Mouse (Mus musculus) midbrain, embryonic 15.5 days (tissue): ENCODE data around the gene Tbrg1. TPM values are rescaled to one million over a fixed set of nuclear protein-coding genes. Genes with fewer than 3 reads are reported as not detected.

Experiments
- ATAC-seq: fragments of 200-750 bp; cut with Nextera tagmentation; replicated peaks from 2 replicates; pipeline ENCODE4 v1.8.0; 2017; ENCODE audit warnings: moderate TSS enrichment
- H3K27ac ChIP-seq: fragments of 300-500 bp; sonication (generic); 2 replicates; pipeline ENCODE4 v1.5.1; 2015; ENCODE audit warnings: mild to moderate bottlenecking, inconsistent platforms
- H3K27me3 ChIP-seq: fragments of 300-500 bp; sonication (generic); replicated peaks from 2 replicates; pipeline ENCODE4 v1.6.1; 2015; ENCODE audit warnings: inconsistent platforms
- H3K36me3 ChIP-seq: fragments of 300-500 bp; sonication (generic); replicated peaks from 2 replicates; pipeline ENCODE4 v1.6.1; 2015; ENCODE audit warnings: inconsistent platforms
- H3K4me1 ChIP-seq: fragments of 300-500 bp; sonication (generic); 2 replicates; pipeline ENCODE4 v1.6.1; 2015; ENCODE audit warnings: inconsistent platforms
- H3K4me2 ChIP-seq: fragments of 300-500 bp; sonication (generic); 2 replicates; pipeline ENCODE4 v1.6.1; 2015; ENCODE audit warnings: inconsistent platforms, mild to moderate bottlenecking, moderate library complexity
- H3K4me3 ChIP-seq: fragments of 300-500 bp; sonication (generic); 2 replicates; pipeline ENCODE4 v1.5.1; 2015; ENCODE audit warnings: mild to moderate bottlenecking, inconsistent platforms
- H3K9ac ChIP-seq: fragments of 300-500 bp; sonication (generic); 2 replicates; pipeline ENCODE4 v1.6.1; 2015; ENCODE audit warnings: mild to moderate bottlenecking, inconsistent platforms
- H3K9me3 ChIP-seq: fragments of 300-500 bp; sonication (generic); 2 replicates; pipeline ENCODE4 v1.6.1; 2016; ENCODE audit warnings: inconsistent platforms
- WGBS: fragments of 180-500 bp; shearing (Covaris S2); methylation state at CpG from one replicate; pipeline ENCODE4 v1.1.7; 2015; ENCODE audit warnings: mixed read lengths; 5-methylcytosine and 5-hydroxymethylcytosine counted together
- polyA plus RNA-seq: library from polyadenylated mRNA; unstranded; fragments of >200 nt; fragmentation: Nextera tagmentation; extraction: Ambion mirVana; gene quantifications from 2 replicates; pipeline ENCODE4 v1.2.1, GENCODE M21; 2015

Tbrg1 gene
- polyA plus RNA-seq, 1 experiment from 2014 or later: 92.9 TPM

GRCm38 (mm10) chr9:37627263-37627662 lies 29.8 kb downstream of the Tbrg1 start:
- Histone ChIP-seq H3K36me3 (no peaks in the 10 kb centered on the region), H3K27me3 (no peaks in the 10 kb centered on the region), H3K4me1 (peaks cover 26% of the 10 kb centered on the region), H3K4me2 (no peak overlapping the region), H3K9ac (no peak overlapping the region), H3K9me3 (no peaks in the 10 kb centered on the region), H3K27ac (no peak overlapping the region), H3K4me3 (no peak overlapping the region)
- WGBS: 90% methylated on average over 1 of the region's 1 CpGs
- no peak for ATAC-seq

- peaks cover 26% of the 10 kb centered on the region for H3K4me1 ChIP-seq
- H3K4me2 ChIP-seq: peak overlapping the region; percentile 40
- ATAC-seq: peak; percentile 58
- no peaks in the 10 kb centered on the region for H3K27me3 ChIP-seq
- no peaks in the 10 kb centered on the region for H3K36me3 ChIP-seq
- WGBS: 7% methylated on average over 3 of the region's 3 CpGs
- H3K9me3 ChIP-seq: no peaks in the 10 kb centered on the region
- peak overlapping the region; percentile 1; the same call in 1 of the 2 replicates for H3K4me3 ChIP-seq
- no peak overlapping the region for H3K9ac ChIP-seq
- peak overlapping the region; percentile 83 for H3K27ac ChIP-seq
Observed at GRCm38 (mm10) chr9:37626103-37626567, 31.0 kb downstream of the Tbrg1 start.

GRCm38 (mm10) chr9:37625641-37626040 lies 31.5 kb downstream of the Tbrg1 start:
- ATAC-seq: peak; percentile 93
- peak overlapping the region; percentile 40 for H3K4me2 ChIP-seq
- H3K4me3 ChIP-seq: peak overlapping the region; percentile 1; the same call in 1 of the 2 replicates
- H3K27me3 ChIP-seq: no peaks in the 10 kb centered on the region
- H3K9me3 ChIP-seq: no peaks in the 10 kb centered on the region
- no peaks in the 10 kb centered on the region for H3K36me3 ChIP-seq
- H3K9ac ChIP-seq: peak overlapping the region; percentile 13; the same call in 1 of the 2 replicates
- H3K27ac ChIP-seq: peak overlapping the region; percentile 83
- 5% methylated on average over 7 of the region's 7 CpGs for WGBS
- H3K4me1 ChIP-seq: peaks cover 26% of the 10 kb centered on the region

DNA sequence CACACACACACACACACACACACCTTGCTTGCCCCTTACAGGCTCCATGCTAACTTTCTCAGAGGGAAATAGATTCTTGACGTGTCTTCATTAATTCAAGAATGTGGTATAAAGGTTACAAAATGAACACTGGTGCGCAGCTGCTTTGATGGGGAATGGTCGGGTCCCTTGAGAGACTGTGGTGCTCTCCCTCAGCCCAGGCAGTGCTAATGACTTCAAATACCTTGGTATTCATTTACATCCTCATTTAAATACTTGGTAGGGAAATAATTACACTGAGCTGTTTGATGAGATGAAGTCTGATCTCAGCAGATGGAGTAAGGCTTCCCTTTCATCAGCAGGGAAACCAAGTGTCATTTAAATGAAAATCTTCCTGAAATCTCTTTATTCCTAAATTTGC lies 32.0 kb downstream of the Tbrg1 start:
- no peaks in the 10 kb centered on the region for H3K9me3 ChIP-seq
- ATAC-seq: peak; percentile 86
- H3K27ac ChIP-seq: peak overlapping the region; percentile 83
- H3K4me3 ChIP-seq: no peak overlapping the region
- peaks cover 26% of the 10 kb centered on the region for H3K4me1 ChIP-seq
- no peaks in the 10 kb centered on the region for H3K36me3 ChIP-seq
- H3K27me3 ChIP-seq: no peaks in the 10 kb centered on the region
- WGBS: 15% methylated on average over 3 of the region's 3 CpGs
- H3K9ac ChIP-seq: 0 out of 2 replicates have a peak overlapping the region, but pooled peaks have one; percentile 13
- peak overlapping the region; percentile 40 for H3K4me2 ChIP-seq

DNA sequence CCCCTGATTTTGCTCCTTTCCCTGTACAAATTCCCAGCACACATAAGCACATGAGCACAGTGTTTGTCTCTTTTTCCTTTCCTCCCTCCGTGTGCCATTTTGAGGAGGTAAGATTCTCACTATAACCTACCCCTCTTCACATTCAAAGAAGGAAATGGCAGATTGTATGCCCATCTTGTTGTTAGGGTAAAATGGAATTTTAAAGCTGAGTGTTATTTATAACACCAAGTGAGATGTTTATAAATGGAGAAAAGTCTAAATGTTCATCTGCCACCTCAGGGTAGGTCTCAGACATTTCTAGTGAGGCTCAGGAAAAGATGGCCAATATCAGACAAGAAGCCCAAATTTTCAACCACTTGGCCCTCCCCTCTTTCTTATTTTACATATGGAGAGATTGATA lies 32.6 kb downstream of the Tbrg1 start:
- Histone ChIP-seq H3K27ac (peak overlapping the region; percentile 83), H3K27me3 (no peaks in the 10 kb centered on the region), H3K4me2 (no peak overlapping the region), H3K4me1 (peaks cover 26% of the 10 kb centered on the region), H3K36me3 (no peaks in the 10 kb centered on the region), H3K4me3 (no peak overlapping the region), H3K9ac (no peak overlapping the region), H3K9me3 (no peaks in the 10 kb centered on the region)
- 70% methylated on average over 1 of the region's 1 CpGs for WGBS
- no peak for ATAC-seq

DNA sequence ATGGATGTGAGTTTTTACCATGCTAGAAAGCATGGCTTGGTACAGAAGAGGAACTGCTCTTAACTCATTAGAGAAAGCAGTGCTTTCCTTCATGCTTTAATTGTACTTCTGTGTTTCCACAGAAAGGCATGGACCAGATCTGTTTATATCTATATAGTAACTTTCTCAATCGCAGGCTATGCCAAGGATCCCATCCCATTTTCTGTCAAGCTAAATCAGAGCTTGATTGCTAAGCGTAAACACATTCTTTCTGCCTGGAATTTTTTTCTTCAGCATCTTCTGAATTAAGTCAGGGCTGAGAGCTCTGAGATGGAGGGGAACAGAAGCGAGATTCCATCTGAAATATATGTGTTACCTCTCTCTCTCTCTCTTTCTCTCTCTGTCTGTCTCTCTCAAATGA lies 33.1 kb downstream of the Tbrg1 start:
- no peaks in the 10 kb centered on the region for H3K27me3 ChIP-seq
- H3K27ac ChIP-seq: no peak overlapping the region
- 84% methylated on average over 3 of the region's 3 CpGs for WGBS
- H3K9ac ChIP-seq: no peak overlapping the region
- no peak overlapping the region for H3K4me3 ChIP-seq
- no peak overlapping the region for H3K4me2 ChIP-seq
- no peaks in the 10 kb centered on the region for H3K9me3 ChIP-seq
- peaks cover 26% of the 10 kb centered on the region for H3K4me1 ChIP-seq
- no peak for ATAC-seq
- no peaks in the 10 kb centered on the region for H3K36me3 ChIP-seq

DNA sequence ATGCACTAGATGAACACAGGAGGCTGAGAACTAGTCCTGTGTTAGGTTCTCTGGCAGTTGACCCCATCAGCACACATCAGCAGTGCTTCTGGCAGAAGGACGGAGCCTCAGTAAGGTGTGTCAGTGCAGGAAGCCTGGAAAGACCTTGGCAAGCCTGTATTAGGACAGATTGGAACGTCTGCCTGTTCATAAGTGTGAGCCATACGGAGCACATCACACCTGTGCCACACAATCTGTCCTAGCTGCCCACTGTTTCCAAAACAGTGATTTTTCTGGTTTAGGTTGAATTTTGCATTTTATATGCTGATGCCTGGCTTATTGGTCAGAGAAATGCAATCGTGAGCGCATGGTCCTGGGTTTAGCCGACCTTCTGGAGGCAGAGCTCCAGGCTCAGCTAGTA lies 35.8 kb downstream of the Tbrg1 start:
- 86% methylated on average over 6 of the region's 6 CpGs for WGBS
- H3K27me3 ChIP-seq: 0 out of 2 replicates have a peak, but pooled peaks cover 4% of the 10 kb centered on the region
- no peaks in the 10 kb centered on the region for H3K36me3 ChIP-seq
- no peak overlapping the region for H3K4me3 ChIP-seq
- no peak overlapping the region for H3K9ac ChIP-seq
- no peaks in the 10 kb centered on the region for H3K9me3 ChIP-seq
- peaks cover 20% of the 10 kb centered on the region for H3K4me1 ChIP-seq
- ATAC-seq: no peak
- no peak overlapping the region for H3K27ac ChIP-seq
- no peak overlapping the region for H3K4me2 ChIP-seq

DNA sequence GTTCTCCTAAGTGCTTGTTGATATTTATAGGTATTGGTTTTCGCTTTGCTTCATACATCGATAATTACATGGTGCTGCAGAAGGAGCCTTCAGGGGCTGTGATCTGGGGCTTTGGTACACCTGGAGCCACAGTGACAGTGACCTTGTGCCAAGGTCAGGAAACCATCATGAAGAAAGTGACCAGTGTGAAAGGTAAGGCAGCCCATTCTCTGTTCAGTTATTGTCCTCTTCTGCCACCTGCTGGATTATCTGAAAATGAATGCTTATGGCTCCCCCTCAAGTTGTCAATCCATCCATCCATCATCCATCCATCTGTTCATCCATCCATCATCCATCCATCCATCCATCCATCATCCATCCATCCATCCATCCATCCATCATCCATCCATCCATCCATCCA lies 40.3 kb downstream of the Tbrg1 start:
- no peak for ATAC-seq
- 0 out of 2 replicates have a peak, but pooled peaks cover 4% of the 10 kb centered on the region for H3K27me3 ChIP-seq
- H3K27ac ChIP-seq: no peak overlapping the region
- H3K9ac ChIP-seq: no peak overlapping the region
- 53% methylated on average over 2 of the region's 2 CpGs for WGBS
- H3K4me1 ChIP-seq: 0 out of 2 replicates have a peak, but pooled peaks cover 6% of the 10 kb centered on the region
- H3K4me3 ChIP-seq: no peak overlapping the region
- no peaks in the 10 kb centered on the region for H3K9me3 ChIP-seq
- H3K36me3 ChIP-seq: no peaks in the 10 kb centered on the region
- H3K4me2 ChIP-seq: no peak overlapping the region

- Histone ChIP-seq H3K9ac (no peak overlapping the region), H3K36me3 (no peaks in the 10 kb centered on the region), H3K27me3 (0 out of 2 replicates have a peak, but pooled peaks cover 4% of the 10 kb centered on the region), H3K4me1 (0 out of 2 replicates have a peak, but pooled peaks cover 6% of the 10 kb centered on the region), H3K4me3 (no peak overlapping the region), H3K9me3 (no peaks in the 10 kb centered on the region), H3K4me2 (no peak overlapping the region), H3K27ac (no peak overlapping the region)
- 56% methylated on average over 5 of the region's 5 CpGs for WGBS
- no peak for ATAC-seq
Observed at GRCm38 (mm10) chr9:37615220-37615619, 41.9 kb downstream of the Tbrg1 start.

DNA sequence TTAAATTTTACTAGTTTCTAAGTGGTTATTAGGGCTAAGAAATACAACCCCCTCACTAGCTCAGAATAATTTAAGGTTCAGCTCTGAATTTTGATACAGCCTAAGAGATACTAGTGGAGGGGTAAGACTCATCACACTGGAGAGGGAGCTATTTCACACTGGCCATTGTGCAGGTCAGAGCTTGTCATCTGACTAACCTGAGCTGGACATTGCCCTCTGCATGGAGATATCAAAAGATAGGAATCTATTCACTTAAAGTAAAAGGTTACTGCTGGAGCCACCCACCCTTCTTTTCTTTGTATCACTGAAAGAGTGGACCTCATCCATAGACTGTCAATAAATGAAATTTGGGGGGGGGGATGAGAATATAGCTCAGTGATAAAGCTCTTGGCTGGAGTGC lies 42.8 kb downstream of the Tbrg1 start:
- H3K9me3 ChIP-seq: no peaks in the 10 kb centered on the region
- no peak overlapping the region for H3K9ac ChIP-seq
- peak overlapping the region; percentile 58; the same call in 1 of the 2 replicates for H3K4me2 ChIP-seq
- peak overlapping the region; percentile 69 for H3K4me3 ChIP-seq
- H3K36me3 ChIP-seq: no peaks in the 10 kb centered on the region
- H3K27ac ChIP-seq: peak overlapping the region; percentile 91; the same call in 1 of the 2 replicates
- H3K27me3 ChIP-seq: 0 out of 2 replicates have a peak, but pooled peaks cover 4% of the 10 kb centered on the region
- H3K4me1 ChIP-seq: 0 out of 2 replicates have a peak, but pooled peaks cover 6% of the 10 kb centered on the region
- ATAC-seq: peak; percentile 22

DNA sequence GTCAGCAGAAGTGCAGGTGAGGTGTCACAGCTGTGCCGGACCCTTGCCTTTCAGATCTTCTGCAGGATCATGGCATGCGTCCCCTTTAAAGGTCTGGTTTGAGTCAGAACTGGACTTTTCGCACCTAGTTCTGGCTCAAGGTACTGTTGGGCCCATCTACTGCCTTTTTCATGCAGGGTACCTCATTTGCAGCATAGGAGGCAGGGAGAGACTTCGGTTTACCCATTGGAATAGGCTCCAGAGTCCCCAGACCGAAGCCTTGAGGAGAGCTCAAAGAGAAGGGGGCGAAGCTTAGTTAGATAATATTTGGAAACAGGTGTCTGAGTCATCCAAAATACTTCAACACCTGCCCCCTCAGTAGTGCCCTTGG lies 43.2 kb downstream of the Tbrg1 start:
- Histone ChIP-seq H3K4me1 (0 out of 2 replicates have a peak, but pooled peaks cover 6% of the 10 kb centered on the region), H3K36me3 (no peaks in the 10 kb centered on the region), H3K27ac (peak overlapping the region; percentile 91), H3K4me3 (peak overlapping the region; percentile 69), H3K9me3 (no peaks in the 10 kb centered on the region), H3K27me3 (0 out of 2 replicates have a peak, but pooled peaks cover 4% of the 10 kb centered on the region), H3K4me2 (peak overlapping the region; percentile 58), H3K9ac (peak overlapping the region; percentile 66)
- 20% methylated on average over 6 of the region's 6 CpGs for WGBS
- ATAC-seq: no peak; the same call in 1 of the 2 replicates

GRCm38 (mm10) chr9:37613182-37613910 lies 43.8 kb downstream of the Tbrg1 start, which contains the start of gene Spa17:
Spa17 (minus strand) TSS chr9:37613722.
- Histone ChIP-seq H3K9ac (peak within 1 kb of the TSS; percentile 66), H3K4me2 (peak within 1 kb of the TSS; percentile 58), H3K4me3 (peak within 1 kb of the TSS; percentile 69), H3K4me1 (0 out of 2 replicates have a peak, but pooled peaks cover 6% of the 10 kb centered on the region), H3K27me3 (0 out of 2 replicates have a peak, but pooled peaks cover 4% of the 10 kb centered on the region), H3K9me3 (no peaks in the 10 kb centered on the region), H3K36me3 (no peaks in the 10 kb centered on the region), H3K27ac (peak within 1 kb of the TSS; percentile 91)
- peak; percentile 96 for ATAC-seq
- WGBS: under 1% methylated on average over 45 of the region's 45 CpGs
